In the genomic region with DNA sequence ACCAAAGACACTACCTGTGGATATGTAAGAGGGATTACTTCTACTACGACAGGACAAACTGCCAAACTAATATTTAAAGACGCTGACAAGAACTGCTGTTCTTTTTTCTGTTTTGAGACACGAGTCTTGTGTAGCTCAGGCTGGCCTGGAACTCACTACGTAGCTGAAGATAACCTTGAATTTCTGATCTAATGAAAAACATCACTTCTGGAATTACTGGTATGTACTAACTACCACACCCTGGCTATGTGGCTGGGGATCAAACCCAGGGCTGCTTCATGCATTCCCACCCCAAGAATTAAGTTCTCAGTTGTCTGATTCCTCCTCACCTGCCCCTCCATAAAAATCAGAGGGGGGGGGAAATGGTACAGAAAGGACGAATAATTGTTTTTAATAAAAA, we compare ENCODE assay signal across 29 mouse cellular contexts. TPM values are rescaled to one million over a fixed set of nuclear protein-coding genes. Genes with fewer than 3 reads are reported as not detected.
A peak's percentile ranks its signal among the peaks of the same experiment; 100 is the strongest.
DNase-seq lines count a peak whose midpoint lies in the region; ATAC-seq and TF ChIP-seq lines count a peak whose summit lies in the region.
"Had no signal": no experiment of that assay in that cellular context is flagged by ENCODE, and none has a peak within 500 bp of the region (broad histone marks: within the 10 kb centered on the region; RNA-seq: fewer than 3 reads in every experiment).

No protein-coding gene starts in this region.

- H3ac ChIP-seq in myocyte (ENCODE audit: control insufficient read depth, insufficient read length): no peak overlapping the region

- DNase-seq in liver, embryonic 11.5 days (ENCODE audit: low spot score): no peak
- DNase-seq in ES-CJ7 (ENCODE audit: low read depth, low spot score): peak; percentile 27
- DNase-seq in R1 (ENCODE audit: low read depth, low spot score): peak; percentile 59
- DNase-seq in layer of hippocampus, postnatal 14 days (ENCODE audit: low spot score in 2 of 2): no peak
- DNase-seq: adrenal gland, postnatal 10 days; adrenal gland, postnatal 36 days; cerebellum, adult 18-20 months; cerebellum, adult 9-10 months; cerebellum, postnatal 25 days; forebrain, postnatal 0 days; gastrocnemius, postnatal 10 days; gastrocnemius, postnatal 36 days; heart, adult 18-20 months; heart, postnatal 10 days; heart, postnatal 36 days; kidney, adult 11 months had no signal

- peaks cover 79% of the 10 kb centered on the region for H3K79me2 ChIP-seq in myocyte (ENCODE audit: control insufficient read depth, insufficient read depth)

- 0 out of 2 replicates have a peak overlapping the region, but pooled peaks have one; percentile 12 for H3K27ac ChIP-seq in liver, embryonic 12.5 days
- H3K27ac ChIP-seq in liver, embryonic 11.5 days (ENCODE audit: low read depth, low read length): no peak overlapping the region
- H3K27ac ChIP-seq: embryonic facial prominence, embryonic 12.5 days; embryonic facial prominence, embryonic 15.5 days; hindbrain, embryonic 10.5 days; hindbrain, embryonic 13.5 days; intestine, embryonic 15.5 days had no signal

- H3K4me1 ChIP-seq in liver, embryonic 12.5 days: peaks cover 52% of the 10 kb centered on the region
- peaks cover 13% of the 10 kb centered on the region for H3K4me1 ChIP-seq in liver, embryonic 11.5 days (replicated peaks; ENCODE audit: control insufficient read depth, insufficient read depth, low read length)

- H3K4me2 ChIP-seq in liver, embryonic 12.5 days: no peak overlapping the region
- no peak overlapping the region for H3K4me2 ChIP-seq in liver, embryonic 11.5 days
- H3K4me2 ChIP-seq in myocyte (ENCODE audit: low read depth): peak overlapping the region; percentile 30
- H3K4me2 ChIP-seq: embryonic facial prominence, embryonic 12.5 days; embryonic facial prominence, embryonic 15.5 days; heart, embryonic 11.5 days; hindbrain, embryonic 13.5 days; intestine, embryonic 15.5 days had no signal

- no peaks in the 10 kb centered on the region for H3K36me3 ChIP-seq in liver, embryonic 12.5 days
- no peaks in the 10 kb centered on the region for H3K36me3 ChIP-seq in liver, embryonic 11.5 days (ENCODE audit: control insufficient read depth, insufficient read depth, low read length)
- no peaks in the 10 kb centered on the region for H3K36me3 ChIP-seq in myocyte (ENCODE audit: control insufficient read depth, insufficient read depth)
- H3K36me3 ChIP-seq: embryonic facial prominence, embryonic 12.5 days; embryonic facial prominence, embryonic 15.5 days; hindbrain, embryonic 10.5 days; hindbrain, embryonic 13.5 days; intestine, embryonic 15.5 days had no signal

- H3K9ac ChIP-seq in liver, embryonic 12.5 days: no peak overlapping the region
- H3K9ac ChIP-seq in liver, embryonic 11.5 days (ENCODE audit: low read depth, low read length): no peak overlapping the region
- H3K9ac ChIP-seq: embryonic facial prominence, embryonic 12.5 days; embryonic facial prominence, embryonic 15.5 days; forebrain, postnatal 0 days; hindbrain, embryonic 13.5 days; intestine, embryonic 15.5 days had no signal

- no peak overlapping the region for H3K4me3 ChIP-seq in liver, embryonic 12.5 days
- no peak overlapping the region for H3K4me3 ChIP-seq in liver, embryonic 11.5 days (ENCODE audit: low read depth, low read length)
- no peak overlapping the region for H3K4me3 ChIP-seq in myocyte
- H3K4me3 ChIP-seq: embryonic facial prominence, embryonic 12.5 days; embryonic facial prominence, embryonic 15.5 days; hindbrain, embryonic 10.5 days; hindbrain, embryonic 13.5 days; intestine, embryonic 15.5 days had no signal

- WGBS in liver, embryonic 12.5 days (ENCODE audit: insufficient replicate concordance): 72% methylated on average over 5 of the region's 5 CpGs
- WGBS in liver, embryonic 11.5 days: 82% methylated on average over 5 of the region's 5 CpGs

- TF ChIP-seq POLR2A in myocyte (IDR thresholded peaks at IDR 0.05; ENCODE audit: insufficient read length, low read depth): no peak

- no peak for ATAC-seq in liver, embryonic 12.5 days
- no peak for ATAC-seq in liver, embryonic 11.5 days (replicated peaks; ENCODE audit: low FRiP score)
- no peak for ATAC-seq in granulocyte monocyte progenitor cell, adult 5-6 weeks (replicated peaks; ENCODE audit: poor library complexity, severe bottlenecking)
- ATAC-seq: CD4-positive, CD25-positive, alpha-beta regulatory T cell, adult 4 months; forebrain, embryonic 14.5 days; forebrain, postnatal 0 days; hindbrain, embryonic 16.5 days; intestine, embryonic 15.5 days had no signal

- H3K9me3 ChIP-seq in liver, embryonic 12.5 days (replicated peaks): no peaks in the 10 kb centered on the region
- no peaks in the 10 kb centered on the region for H3K9me3 ChIP-seq in liver, embryonic 11.5 days (ENCODE audit: control insufficient read depth, low read length)
- H3K9me3 ChIP-seq: embryonic facial prominence, embryonic 12.5 days; embryonic facial prominence, embryonic 15.5 days; G1E; hindbrain, embryonic 10.5 days; hindbrain, embryonic 13.5 days; intestine, embryonic 15.5 days had no signal

- H3K27me3 ChIP-seq in liver, embryonic 12.5 days (replicated peaks): no peaks in the 10 kb centered on the region
- no peaks in the 10 kb centered on the region for H3K27me3 ChIP-seq in liver, embryonic 11.5 days (replicated peaks; ENCODE audit: control insufficient read depth, insufficient read depth, low read length)
- no peaks in the 10 kb centered on the region for H3K27me3 ChIP-seq in myocyte (ENCODE audit: control insufficient read depth, insufficient read depth, insufficient read length)
- H3K27me3 ChIP-seq: embryonic facial prominence, embryonic 12.5 days; embryonic facial prominence, embryonic 15.5 days; hindbrain, embryonic 13.5 days; intestine, embryonic 15.5 days had no signal

TF ChIP-seq in myocyte, 11 proteins besides CTCF, POLR2A, EP300 and RAD21:
- TF ChIP-seq MYOG (IDR thresholded peaks at IDR 0.05; ENCODE audit: control insufficient read depth in 1 of 3, insufficient read depth in 1 of 3, insufficient read length in 2 of 3, low read depth in 2 of 3) (no peak), MAX (IDR thresholded peaks at IDR 0.05; ENCODE audit: low read depth) (no peak), CEBPB (IDR thresholded peaks at IDR 0.05; ENCODE audit: insufficient read depth, poor library complexity, severe bottlenecking) (no peak), POLR2AphosphoS2 (IDR thresholded peaks at IDR 0.05; ENCODE audit: insufficient read length, low read depth) (no peak), USF1 (IDR thresholded peaks at IDR 0.05; ENCODE audit: low read depth) (no peak), SRF (IDR thresholded peaks at IDR 0.05; ENCODE audit: control insufficient read depth, insufficient read length, low read depth) (no peak), REST (IDR thresholded peaks at IDR 0.05; ENCODE audit: insufficient read depth, insufficient read length) (no peak), TCF12 (IDR thresholded peaks at IDR 0.05; ENCODE audit: insufficient read depth, poor library complexity, severe bottlenecking) (no peak), MYOD1 (IDR thresholded peaks at IDR 0.05; ENCODE audit: control insufficient read depth in 1 of 3, insufficient read length in 2 of 3, low read depth in 2 of 3) (no peak), TCF3 (IDR thresholded peaks at IDR 0.05; ENCODE audit: insufficient read length, low read depth) (no peak), E2F4 (IDR thresholded peaks at IDR 0.05; ENCODE audit: insufficient read depth) (no peak)

RNA-seq across cellular contexts. Expression of gene Smg1, which starts 3.5 kb away (rescaled TPM):
- 10.3 and 10.8 TPM in 2 replicates for polyA plus RNA-seq in liver, embryonic 12.5 days (2016; fragmentation: Nextera tagmentation; extraction: Ambion mirVana)
- 14.2 and 14.9 TPM in 2 replicates for polyA plus RNA-seq in liver, embryonic 11.5 days (2014; fragmentation: Nextera tagmentation; extraction: Ambion mirVana)
- polyA plus RNA-seq in myocyte (2012; fragmentation: generic; extraction: Trizol): 7.9 TPM
- total RNA-seq in granulocyte monocyte progenitor cell, adult 5-6 weeks (2014; fragmentation: Nextera tagmentation): 64.7 and 70.6 TPM in 2 replicates
- total RNA-seq in granulocyte monocyte progenitor cell, adult 5-6 weeks (2017): 37.3 and 48.2 TPM in 2 replicates
- 10 to 100 TPM; 69.4 to 73.2 TPM for total RNA-seq in layer of hippocampus, postnatal 14 days (2021)

Comparison
In these comparisons a context has a peak if more than half of its experiments do, and no peak if none do; other contexts are left out.
1. DNase-seq: peak in ES-CJ7 (single experiment) and R1 (single experiment); none in liver, embryonic 11.5 days (single experiment) and layer of hippocampus, postnatal 14 days (0 of 2).